Mouse (Mus musculus) kidney, adult 2 months (tissue): ENCODE results near the gene Jag2.

ENCODE experiments used
- CTCF ChIP-seq: fragments of 200-500 bp; conservative IDR thresholded peaks from 2 replicates; pipeline ENCODE4 v1.5.1; 2011; ENCODE audit warnings: low read depth, mild to moderate bottlenecking, control low read depth, low read length, moderate library complexity, mixed read lengths; ENCODE audit not compliant: insufficient read depth, insufficient read length
- POLR2A ChIP-seq: fragments of 200-500 bp; IDR thresholded peaks from one replicate; pipeline ENCODE4 v1.6.1; 2011; ENCODE audit warnings: low read depth, low read length, control low read depth

DNA sequence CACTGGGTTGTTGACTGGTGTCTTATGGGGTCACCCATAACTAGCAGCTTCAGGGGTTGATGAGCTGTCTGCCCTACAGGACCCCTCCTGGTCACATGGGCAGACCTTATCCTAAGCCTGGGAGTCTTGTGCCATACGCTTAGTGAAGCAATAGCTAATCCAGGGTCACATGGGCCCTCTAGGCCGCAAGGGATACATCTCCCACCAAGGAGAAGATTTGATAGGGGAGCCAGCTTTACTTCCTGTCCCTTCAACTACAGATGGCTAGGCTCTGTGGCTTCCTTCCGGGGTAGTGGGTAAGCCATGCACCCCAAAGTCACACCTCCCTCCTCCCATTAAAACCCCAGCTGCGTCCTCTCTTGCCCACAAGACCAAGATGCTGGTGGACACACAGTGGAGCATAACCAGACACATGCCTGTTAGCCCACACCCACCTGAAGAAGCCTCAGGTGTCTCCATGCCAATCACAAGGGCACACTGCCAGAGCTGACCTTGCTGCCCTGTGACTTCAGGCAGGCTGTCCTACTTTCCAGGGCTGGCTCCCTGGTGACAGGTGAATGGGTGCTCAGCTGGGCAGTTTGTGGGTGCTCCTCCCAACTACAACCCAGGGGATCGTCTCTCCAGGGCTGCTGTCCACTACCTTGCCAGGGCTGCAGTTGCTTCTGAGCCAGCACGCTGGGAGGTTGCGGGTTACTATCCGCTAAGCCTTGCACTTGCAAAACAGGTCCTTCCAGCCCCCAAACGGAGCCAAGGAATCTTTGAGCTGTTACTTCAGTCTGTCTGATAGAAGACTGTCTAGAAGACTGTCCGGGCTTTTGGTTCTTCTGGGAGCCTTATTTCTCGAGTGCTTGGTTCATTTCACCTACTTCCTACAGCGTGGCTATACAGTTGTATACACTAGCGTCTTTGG is 61.1 kb downstream of the Jag2 start, which contains the start of gene Gpr132:
- TF ChIP-seq POLR2A, result no peak
- no peak for TF ChIP-seq CTCF
